18 mouse cellular contexts compared by ENCODE assay signal in the genomic region with DNA sequence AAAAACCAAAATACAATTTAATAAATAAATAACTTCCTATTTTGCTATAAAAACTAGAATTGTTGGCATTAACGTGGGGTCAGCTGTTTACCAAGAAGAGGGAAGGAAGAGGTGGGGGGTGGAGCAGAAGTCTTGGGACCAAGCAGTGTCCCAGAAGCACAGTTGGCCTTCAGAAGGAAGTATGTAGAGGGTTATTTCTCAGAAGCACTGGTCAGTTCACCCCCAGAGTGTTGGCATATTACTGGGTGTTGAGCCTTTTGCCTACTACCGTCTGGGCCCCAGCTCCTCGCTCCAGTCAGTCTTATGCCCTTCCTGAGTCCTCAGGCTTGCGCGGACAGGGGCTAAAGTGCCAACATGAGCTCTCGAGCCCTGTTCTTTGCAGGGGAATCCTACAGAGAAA. TPM values are rescaled to one million over a fixed set of nuclear protein-coding genes. Genes with fewer than 3 reads are reported as not detected.
DNase-seq lines count a peak whose midpoint lies in the region; ATAC-seq and TF ChIP-seq lines count a peak whose summit lies in the region.
"Had no signal": no experiment of that assay in that cellular context is flagged by ENCODE, and none has a peak within 500 bp of the region (broad histone marks: within the 10 kb centered on the region; RNA-seq: fewer than 3 reads in every experiment).

No protein-coding gene starts in this region.

- no peak for DNase-seq in left cerebral cortex, adult 2 months (ENCODE audit: extremely low spot score in 1 of 2, low spot score in 2 of 2)
- DNase-seq in left cerebral cortex, postnatal 36 days (ENCODE audit: low spot score in 2 of 2) = no peak
- peak; percentile 29 for DNase-seq in 416B (ENCODE audit: low read depth)
- no peak for DNase-seq in MEL (ENCODE audit: low read depth, low spot score)
- DNase-seq in cerebellum, adult 11 months = no peak
- no peak for DNase-seq in gastrocnemius, adult 18-20 months (ENCODE audit: low spot score)
- DNase-seq: cerebellum, postnatal 25 days; forebrain, postnatal 0 days; gastrocnemius, postnatal 10 days; heart, postnatal 36 days; right cerebral cortex, postnatal 4 days; thymus, postnatal 36 days had no signal

- no peak for ATAC-seq in liver, embryonic 12.5 days
- ATAC-seq: forebrain, postnatal 0 days had no signal

- peaks cover 2% of the 10 kb centered on the region; the same call in 1 of the 2 replicates for H3K79me2 ChIP-seq in MEL (ENCODE audit: control insufficient read depth, insufficient read depth, low read length, poor library complexity)

- TF ChIP-seq CTCF in left cerebral cortex, adult 2 months (IDR thresholded peaks at IDR 0.05) = no peak
- TF ChIP-seq CTCF in MEL (IDR thresholded peaks at IDR 0.05 in 2 of 3, conservative IDR thresholded peaks at IDR 0.05 in 1 of 3; ENCODE audit: control insufficient read depth in 1 of 3, insufficient read depth in 1 of 3, low read depth in 2 of 3, low read length in 3 of 3, poor library complexity in 1 of 3, severe bottlenecking in 1 of 3) = no peak

- no peak overlapping the region for H3K4me3 ChIP-seq in left cerebral cortex, adult 2 months
- no peak overlapping the region for H3K4me3 ChIP-seq in MEL (ENCODE audit: control insufficient read depth in 1 of 2, insufficient read depth in 1 of 2, low read depth in 2 of 2, low read length in 2 of 2)
- H3K4me3 ChIP-seq in liver, embryonic 12.5 days = no peak overlapping the region

- no peak for TF ChIP-seq POLR2A in MEL (IDR thresholded peaks at IDR 0.05; ENCODE audit: control insufficient read depth in 1 of 2, insufficient read depth in 1 of 2, low read depth in 1 of 2, low read length in 2 of 2, poor library complexity in 1 of 2)

- H3K27me3 ChIP-seq in MEL (ENCODE audit: control insufficient read depth in 1 of 2, insufficient read depth in 2 of 2, low read length in 2 of 2) = no peaks in the 10 kb centered on the region
- 0 out of 2 replicates have a peak, but pooled peaks cover 4% of the 10 kb centered on the region for H3K27me3 ChIP-seq in liver, embryonic 12.5 days (replicated peaks)
- H3K27me3 ChIP-seq: heart, embryonic 12.5 days; limb, embryonic 15.5 days; neural tube, embryonic 13.5 days had no signal

- intact Hi-C loops in left cerebral cortex, adult 2 months (cut with DNase I) = no loop called here
- intact Hi-C loops in left cerebral cortex, postnatal 36 days (cut with DNase I) = no loop called here

- peaks cover 0 to 31% of the 10 kb centered on the region in 2 experiments; a peak in 3 of 4 replicates for H3K4me1 ChIP-seq in MEL (ENCODE audit: control insufficient read depth in 1 of 2, insufficient read depth in 2 of 2, low read length in 2 of 2)
- H3K4me1 ChIP-seq in liver, embryonic 12.5 days = peaks cover 51% of the 10 kb centered on the region

- H3K9ac ChIP-seq in MEL (ENCODE audit: control insufficient read depth, low read depth, low read length, poor library complexity, severe bottlenecking) = peak overlapping the region; percentile 33
- no peak overlapping the region for H3K9ac ChIP-seq in liver, embryonic 12.5 days
- H3K9ac ChIP-seq: forebrain, postnatal 0 days had no signal

- no peaks in the 10 kb centered on the region for H3K9me3 ChIP-seq in MEL (replicated peaks; ENCODE audit: insufficient read depth, low read length)
- H3K9me3 ChIP-seq in liver, embryonic 12.5 days (replicated peaks) = no peaks in the 10 kb centered on the region
- H3K9me3 ChIP-seq: heart, embryonic 12.5 days; limb, embryonic 15.5 days; neural tube, embryonic 13.5 days had no signal

- no peak for TF ChIP-seq RAD21 in MEL (IDR thresholded peaks at IDR 0.05; ENCODE audit: low read depth, low read length)

- H3K4me2 ChIP-seq in liver, embryonic 12.5 days = 0 out of 2 replicates have a peak overlapping the region, but pooled peaks have one; percentile 10

- peaks cover 0 to 26% of the 10 kb centered on the region in 2 experiments; a peak in 2 of 4 replicates for H3K36me3 ChIP-seq in MEL (ENCODE audit: control insufficient read depth in 1 of 2, insufficient read depth in 2 of 2, low read length in 2 of 2)
- peaks cover 3% of the 10 kb centered on the region; the same call in 1 of the 2 replicates for H3K36me3 ChIP-seq in liver, embryonic 12.5 days

- TF ChIP-seq EP300 in MEL (IDR thresholded peaks at IDR 0.05; ENCODE audit: low read depth in 1 of 2, low read length in 2 of 2) = no peak

- WGBS in liver, embryonic 12.5 days (ENCODE audit: insufficient replicate concordance) = 77% methylated on average over 6 of the region's 6 CpGs

- H3K27ac ChIP-seq in left cerebral cortex, adult 2 months = 0 out of 2 replicates have a peak overlapping the region, but pooled peaks have one; percentile 36
- H3K27ac ChIP-seq in MEL (ENCODE audit: control insufficient read depth, low read depth, low read length) = no peak overlapping the region
- H3K27ac ChIP-seq in liver, embryonic 12.5 days = peak overlapping the region; percentile 8; the same call in 1 of the 2 replicates
- H3K27ac ChIP-seq: neural tube, embryonic 13.5 days had no signal

TF ChIP-seq in MEL, 35 proteins besides CTCF, POLR2A, EP300 and RAD21:
- no peak for TF ChIP-seq ZNF384 (IDR thresholded peaks at IDR 0.05; ENCODE audit: low read depth, low read length)
- no peak for TF ChIP-seq NELFE (IDR thresholded peaks at IDR 0.05; ENCODE audit: low read depth, low read length)
- TF ChIP-seq ZMIZ1 (IDR thresholded peaks at IDR 0.05; ENCODE audit: low read depth, low read length) = no peak
- no peak for TF ChIP-seq BHLHE40 (IDR thresholded peaks at IDR 0.05; ENCODE audit: borderline replicate concordance, low read depth, low read length)
- TF ChIP-seq USF1 (IDR thresholded peaks at IDR 0.05; ENCODE audit: low read depth, low read length) = no peak
- TF ChIP-seq MEF2A (IDR thresholded peaks at IDR 0.05; ENCODE audit: extremely low read depth, insufficient replicate concordance, low read depth, low read length, poor library complexity, severe bottlenecking) = no peak
- no peak for TF ChIP-seq MAZ (IDR thresholded peaks at IDR 0.05; ENCODE audit: low read depth, low read length)
- TF ChIP-seq MAX (IDR thresholded peaks at IDR 0.05; ENCODE audit: low read length) = no peak
- TF ChIP-seq SIN3A (IDR thresholded peaks at IDR 0.05; ENCODE audit: low read length) = no peak

RNA-seq across cellular contexts. Expression of a gene that starts 1.2 kb away (rescaled TPM):
- total RNA-seq in left cerebral cortex, adult 2 months (2021) = 10 to 100 TPM; 24.4 to 24.8 TPM
- total RNA-seq in left cerebral cortex, postnatal 36 days (2021) = 10 to 100 TPM; 25.9 to 26.3 TPM
- total RNA-seq in MEL (2012; rRNA removed) = 4.0 and 6.2 TPM in 2 replicates
- polyA plus RNA-seq in MEL (2012; ENCODE audit: insufficient read depth in 1 of 2, insufficient read length in 2 of 2, low read depth in 1 of 2, low replicate concordance in 2 of 2, missing spikeins in 1 of 2) = 1 to 10 TPM in 1 of 2 experiments, not detected in 1; 9.4 TPM
- 9.8 TPM in 2 replicates for polyA plus RNA-seq in liver, embryonic 12.5 days (2016; fragmentation: Nextera tagmentation; extraction: Ambion mirVana)
- total RNA-seq in gastrocnemius, adult 18-20 months (2021) = 1 to 10 TPM; 3.4 to 5.7 TPM

RNA-seq across cellular contexts. Expression of a gene that starts 12.3 kb away (rescaled TPM):
- under 1 TPM in 1 of 2 experiments, not detected in 1; 0.41 TPM for total RNA-seq in left cerebral cortex, adult 2 months (2021)
- total RNA-seq in left cerebral cortex, postnatal 36 days (2021) = under 1 TPM; 0.30 to 0.36 TPM
- 1.3 and 2.3 TPM in 2 replicates for total RNA-seq in MEL (2012; rRNA removed)
- 1 to 10 TPM in 1 of 2 experiments, not detected in 1; 4.5 TPM for polyA plus RNA-seq in MEL (2012; ENCODE audit: insufficient read depth in 1 of 2, insufficient read length in 2 of 2, low read depth in 1 of 2, low replicate concordance in 2 of 2, missing spikeins in 1 of 2)
- polyA plus RNA-seq in liver, embryonic 12.5 days (2016; fragmentation: Nextera tagmentation; extraction: Ambion mirVana) = 6.6 and 7.9 TPM in 2 replicates
- total RNA-seq in gastrocnemius, adult 18-20 months (2021) = not detected
- total RNA-seq: left cerebral cortex, postnatal 10 days; megakaryocyte, adult 5-6 weeks had no signal
- polyA plus RNA-seq: forebrain, postnatal 0 days had no signal

RNA-seq across cellular contexts. Expression of a gene that starts 19.6 kb away (rescaled TPM):
- total RNA-seq in left cerebral cortex, adult 2 months (2021) = 10 to 100 TPM; 24.9 to 26.5 TPM
- 10 to 100 TPM; 24.0 to 28.7 TPM for total RNA-seq in left cerebral cortex, postnatal 36 days (2021)
- 26.2 and 34.4 TPM in 2 replicates for total RNA-seq in MEL (2012; rRNA removed)
- 10 to 100 TPM in 1 of 2 experiments, not detected in 1; 48.2 TPM for polyA plus RNA-seq in MEL (2012; ENCODE audit: insufficient read depth in 1 of 2, insufficient read length in 2 of 2, low read depth in 1 of 2, low replicate concordance in 2 of 2, missing spikeins in 1 of 2)
- 17.4 and 22.2 TPM in 2 replicates for polyA plus RNA-seq in liver, embryonic 12.5 days (2016; fragmentation: Nextera tagmentation; extraction: Ambion mirVana)
- total RNA-seq in gastrocnemius, adult 18-20 months (2021) = 10 to 100 TPM; 10.2 to 13.4 TPM
